Mouse (Mus musculus): ENCODE data around the gene Fbxo2.

GRCm38 (mm10) chr4:148171261-148171660 lies 10.8 kb downstream of the Fbxo2 start:
- TF ChIP-seq EP300 (IDR thresholded peaks at IDR 0.05; ENCODE audit: low read depth) = no peak
- no peak for TF ChIP-seq CTCF (IDR thresholded peaks at IDR 0.05; ENCODE audit: low read depth)
